Mouse (Mus musculus) neural tube, embryonic 13.5 days (tissue): ENCODE data around the gene Apbb2. TPM values are rescaled to one million over a fixed set of nuclear protein-coding genes. Genes with fewer than 3 reads are reported as not detected.
A peak's percentile ranks its signal among the peaks of the same experiment; 100 is the strongest.
"Not testable (repeated sequence)": the region's sequence is repeated elsewhere in the genome, so short reads cannot be mapped to it uniquely, and the experiment has no call there.

Experiments used
- ATAC-seq: fragments of 200-750 bp; cut with Nextera tagmentation; 2 replicates; pipeline ENCODE4 v1.8.0; 2017; ENCODE audit warnings: low read depth, mild to moderate bottlenecking, moderate TSS enrichment, moderate library complexity
- H3K27ac ChIP-seq: fragments of 300-500 bp; sonication (generic); replicated peaks from 2 replicates; pipeline ENCODE4 v1.5.1; 2015; ENCODE audit warnings: moderate library complexity, mild to moderate bottlenecking, inconsistent platforms
- H3K27me3 ChIP-seq: fragments of 300-500 bp; sonication (generic); 2 replicates; pipeline ENCODE4 v1.6.1; 2015; ENCODE audit warnings: mild to moderate bottlenecking, inconsistent platforms
- H3K36me3 ChIP-seq: fragments of 300-500 bp; sonication (generic); 2 replicates; pipeline ENCODE4 v1.6.1; 2015; ENCODE audit warnings: mild to moderate bottlenecking, inconsistent platforms
- H3K4me1 ChIP-seq: fragments of 300-500 bp; sonication (generic); replicated peaks from 2 replicates; pipeline ENCODE4 v1.6.1; 2015; ENCODE audit warnings: inconsistent platforms
- H3K4me2 ChIP-seq: fragments of 300-500 bp; sonication (generic); 2 replicates; pipeline ENCODE4 v1.6.1; 2015; ENCODE audit warnings: inconsistent platforms, mild to moderate bottlenecking, moderate library complexity
- H3K4me3 ChIP-seq: fragments of 300-500 bp; sonication (generic); 2 replicates; pipeline ENCODE4 v1.5.1; 2015; ENCODE audit warnings: mild to moderate bottlenecking, inconsistent platforms
- H3K9ac ChIP-seq: fragments of 300-500 bp; sonication (generic); 2 replicates; pipeline ENCODE4 v1.6.1; 2015; ENCODE audit warnings: moderate library complexity, mild to moderate bottlenecking, inconsistent platforms
- H3K9me3 ChIP-seq: fragments of 300-500 bp; sonication (generic); 2 replicates; pipeline ENCODE4 v1.6.1; 2016; ENCODE audit warnings: inconsistent platforms
- WGBS: fragments of 180-500 bp; shearing (Covaris S2); methylation state at CpG from one replicate; pipeline ENCODE4 v1.1.7; 2015; 5-methylcytosine and 5-hydroxymethylcytosine counted together
- polyA plus RNA-seq: library from polyadenylated mRNA; unstranded; fragments of >200 nt; fragmentation: Nextera tagmentation; extraction: Ambion mirVana; gene quantifications from 2 replicates; pipeline ENCODE4 v1.2.1, GENCODE M21; 2015

The Apbb2 gene
- polyA plus RNA-seq, 1 experiment from 2014 or later = 108 TPM

DNA sequence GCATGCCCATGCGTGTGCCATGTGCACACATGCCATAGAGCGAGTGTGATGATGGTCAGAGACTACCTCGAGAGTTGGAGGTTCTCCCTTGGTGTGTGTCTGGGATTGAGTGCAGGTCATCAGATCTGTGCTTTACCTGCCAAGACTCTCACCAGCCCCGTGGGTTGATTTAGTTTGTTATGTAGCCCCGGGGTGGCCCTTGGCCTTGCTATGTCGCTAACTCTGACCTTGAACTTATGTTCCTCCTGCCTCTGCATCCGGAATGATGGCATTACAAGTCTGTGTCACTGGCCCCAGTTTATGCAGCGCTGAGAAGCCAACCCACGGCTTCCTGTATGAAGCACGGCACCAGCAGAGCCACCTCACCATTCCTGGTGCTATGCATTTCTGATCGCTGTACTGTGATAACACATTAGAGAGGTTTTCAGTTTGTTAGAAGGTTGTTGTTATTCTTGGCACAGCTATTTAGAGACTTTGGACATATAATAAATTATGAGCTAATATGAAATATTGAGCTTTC lies 324.4 kb downstream of the Apbb2 start:
- 90% methylated on average over 11 of the region's 11 CpGs for WGBS

GRCm38 (mm10) chr5:66280742-66281141 lies 337.8 kb downstream of the Apbb2 start:
- Histone ChIP-seq H3K27ac (no peak overlapping the region), H3K4me2 (no peak overlapping the region), H3K9ac (no peak overlapping the region), H3K4me3 (no peak overlapping the region), H3K27me3 (no peaks in the 10 kb centered on the region), H3K9me3 (no peaks in the 10 kb centered on the region), H3K36me3 (no peaks in the 10 kb centered on the region), H3K4me1 (no peaks in the 10 kb centered on the region)
- WGBS = 77% methylated on average over 6 of the region's 6 CpGs
- no peak for ATAC-seq

More for the DNA sequence above, 324.4 kb downstream of the Apbb2 start:
- ATAC-seq = no peak
- H3K4me3 ChIP-seq = no peak overlapping the region
- H3K27ac ChIP-seq = no peak overlapping the region
- H3K9ac ChIP-seq = no peak overlapping the region
- no peak overlapping the region for H3K4me2 ChIP-seq
- H3K27me3 ChIP-seq = no peaks in the 10 kb centered on the region
- H3K9me3 ChIP-seq = no peaks in the 10 kb centered on the region
- no peaks in the 10 kb centered on the region for H3K4me1 ChIP-seq
- H3K36me3 ChIP-seq = peaks cover 8% of the 10 kb centered on the region

DNA sequence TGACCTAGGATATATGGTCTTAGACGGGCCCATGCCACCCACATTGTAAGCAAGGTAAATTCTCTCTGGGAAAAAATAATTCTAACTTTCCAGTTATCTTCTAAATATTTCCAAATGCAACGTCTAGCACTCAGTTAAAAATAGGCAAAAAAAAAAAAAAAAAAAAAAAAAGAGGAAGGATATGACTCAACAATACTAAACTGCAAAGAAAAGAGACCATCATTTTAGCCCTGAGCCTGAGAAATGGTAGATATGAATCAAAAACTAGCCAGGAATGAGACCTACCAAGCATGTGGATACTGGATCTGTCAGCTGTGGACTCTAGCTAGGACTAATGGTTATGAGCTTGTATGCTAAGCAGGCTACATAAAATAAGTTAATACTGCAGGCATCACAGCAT lies 338.9 kb downstream of the Apbb2 start:
- 80% methylated on average over 2 of the region's 2 CpGs for WGBS
- ATAC-seq = no peak

GRCm38 (mm10) chr5:66274417-66274816 lies 344.2 kb downstream of the Apbb2 start:
- H3K9ac ChIP-seq = no peak overlapping the region
- ATAC-seq = no peak
- H3K27ac ChIP-seq = no peak overlapping the region
- H3K4me3 ChIP-seq = no peak overlapping the region
- no peaks in the 10 kb centered on the region for H3K27me3 ChIP-seq
- H3K4me1 ChIP-seq = no peaks in the 10 kb centered on the region
- no peaks in the 10 kb centered on the region for H3K9me3 ChIP-seq
- no peaks in the 10 kb centered on the region for H3K36me3 ChIP-seq
- no peak overlapping the region for H3K4me2 ChIP-seq
- 53% methylated on average over 3 of the region's 3 CpGs for WGBS

More for the DNA sequence above, 338.9 kb downstream of the Apbb2 start:
- Histone ChIP-seq H3K4me3 (no peak overlapping the region), H3K4me1 (no peaks in the 10 kb centered on the region), H3K36me3 (no peaks in the 10 kb centered on the region), H3K27me3 (no peaks in the 10 kb centered on the region), H3K9me3 (no peaks in the 10 kb centered on the region), H3K4me2 (no peak overlapping the region), H3K27ac (no peak overlapping the region), H3K9ac (no peak overlapping the region)

GRCm38 (mm10) chr5:66271141-66271540 lies 347.4 kb downstream of the Apbb2 start:
- no peak overlapping the region for H3K27ac ChIP-seq
- H3K27me3 ChIP-seq = no peaks in the 10 kb centered on the region
- H3K4me1 ChIP-seq = no peaks in the 10 kb centered on the region
- H3K9ac ChIP-seq = no peak overlapping the region
- WGBS = 34% methylated on average over 2 of the region's 2 CpGs
- H3K4me2 ChIP-seq = no peak overlapping the region
- no peak overlapping the region for H3K4me3 ChIP-seq
- no peaks in the 10 kb centered on the region for H3K36me3 ChIP-seq
- H3K9me3 ChIP-seq = no peaks in the 10 kb centered on the region
- no peak for ATAC-seq

GRCm38 (mm10) chr5:66269616-66270015 lies 349.0 kb downstream of the Apbb2 start:
- Histone ChIP-seq H3K27me3 (no peaks in the 10 kb centered on the region), H3K36me3 (no peaks in the 10 kb centered on the region), H3K9me3 (no peaks in the 10 kb centered on the region), H3K4me1 (no peaks in the 10 kb centered on the region), H3K4me2 (no peak overlapping the region), H3K27ac (no peak overlapping the region), H3K9ac (no peak overlapping the region), H3K4me3 (no peak overlapping the region)
- ATAC-seq = no peak
- 85% methylated on average over 7 of the region's 7 CpGs for WGBS

- Histone ChIP-seq H3K9ac (no peak overlapping the region), H3K36me3 (no peaks in the 10 kb centered on the region), H3K9me3 (no peaks in the 10 kb centered on the region), H3K4me3 (no peak overlapping the region), H3K27me3 (no peaks in the 10 kb centered on the region), H3K4me2 (no peak overlapping the region), H3K27ac (no peak overlapping the region), H3K4me1 (peaks cover 14% of the 10 kb centered on the region)
- no peak for ATAC-seq
- 31% methylated on average over 4 of the region's 4 CpGs for WGBS
Observed at GRCm38 (mm10) chr5:66263398-66263797, 355.2 kb downstream of the Apbb2 start.

DNA sequence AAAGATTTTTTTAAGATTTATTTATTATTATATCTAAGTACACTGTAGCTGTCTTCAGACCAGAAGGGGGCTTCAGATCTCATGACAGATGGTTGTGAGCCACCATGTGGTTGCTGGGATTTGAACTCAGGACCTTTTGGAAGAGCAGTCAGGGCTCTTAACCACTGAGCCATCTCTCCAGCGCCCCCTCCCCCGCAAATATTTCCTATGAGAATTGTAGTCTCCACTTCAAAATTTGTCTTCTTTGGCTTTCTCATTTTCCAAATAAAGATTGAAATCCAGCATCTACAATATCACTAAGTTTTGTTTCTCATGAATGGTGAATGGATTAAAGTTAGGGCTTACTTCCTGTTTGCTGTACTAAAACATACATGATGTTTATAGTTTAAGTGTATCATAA lies 356.1 kb downstream of the Apbb2 start:
- 86% methylated on average over 2 of the region's 2 CpGs for WGBS
- no peak overlapping the region for H3K4me2 ChIP-seq

GRCm38 (mm10) chr5:66259756-66260448 lies 358.7 kb downstream of the Apbb2 start, which contains the start of gene Nsun7:
Nsun7 (plus strand) TSS chr5:66259897.
- H3K4me2 ChIP-seq = peak within 1 kb of the TSS; percentile 88
- H3K9ac ChIP-seq = peak within 1 kb of the TSS; percentile 83
- H3K4me3 ChIP-seq = peak within 1 kb of the TSS; percentile 66
- ATAC-seq = peak; percentile 90
- H3K27ac ChIP-seq = peak within 1 kb of the TSS; percentile 52; the same call in 1 of the 2 replicates
- H3K27me3 ChIP-seq = no peaks in the 10 kb centered on the region
- no peaks in the 10 kb centered on the region for H3K36me3 ChIP-seq
- WGBS = under 1% methylated on average over 44 of the region's 44 CpGs
- no peaks in the 10 kb centered on the region for H3K9me3 ChIP-seq
- H3K4me1 ChIP-seq = peaks cover 14% of the 10 kb centered on the region

More for the DNA sequence above, 356.1 kb downstream of the Apbb2 start:
- Histone ChIP-seq H3K27ac (no peak overlapping the region), H3K9ac (no peak overlapping the region), H3K9me3 (no peaks in the 10 kb centered on the region), H3K36me3 (no peaks in the 10 kb centered on the region), H3K27me3 (no peaks in the 10 kb centered on the region), H3K4me1 (peaks cover 14% of the 10 kb centered on the region), H3K4me3 (no peak overlapping the region)
- ATAC-seq = no peak

DNA sequence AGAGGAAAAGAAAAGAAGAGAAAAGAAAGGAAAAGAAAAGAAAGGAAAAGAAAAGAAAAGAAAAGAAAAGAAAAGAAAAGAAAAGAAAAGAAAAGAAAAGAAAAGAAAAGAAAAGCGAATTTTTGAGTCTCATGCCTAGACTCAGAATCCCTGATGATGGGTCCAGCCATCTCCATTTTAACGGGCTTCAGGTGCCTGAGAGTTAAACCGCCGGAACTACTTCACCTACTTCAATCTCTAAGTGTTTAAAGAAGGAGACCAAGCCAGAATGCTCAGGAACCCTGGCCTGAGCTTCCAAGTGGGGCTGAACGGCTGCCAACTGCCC lies 359.2 kb downstream of the Apbb2 start:
- H3K4me2 ChIP-seq = peak overlapping the region; percentile 88
- 6% methylated on average over 5 of the region's 5 CpGs for WGBS
- peak overlapping the region; percentile 66 for H3K4me3 ChIP-seq
- not testable (repeated sequence) for ATAC-seq, H3K9me3 ChIP-seq, H3K27ac ChIP-seq, H3K36me3 ChIP-seq, H3K27me3 ChIP-seq
- H3K4me1 ChIP-seq = peaks cover 14% of the 10 kb centered on the region
- peak overlapping the region; percentile 83 for H3K9ac ChIP-seq

DNA sequence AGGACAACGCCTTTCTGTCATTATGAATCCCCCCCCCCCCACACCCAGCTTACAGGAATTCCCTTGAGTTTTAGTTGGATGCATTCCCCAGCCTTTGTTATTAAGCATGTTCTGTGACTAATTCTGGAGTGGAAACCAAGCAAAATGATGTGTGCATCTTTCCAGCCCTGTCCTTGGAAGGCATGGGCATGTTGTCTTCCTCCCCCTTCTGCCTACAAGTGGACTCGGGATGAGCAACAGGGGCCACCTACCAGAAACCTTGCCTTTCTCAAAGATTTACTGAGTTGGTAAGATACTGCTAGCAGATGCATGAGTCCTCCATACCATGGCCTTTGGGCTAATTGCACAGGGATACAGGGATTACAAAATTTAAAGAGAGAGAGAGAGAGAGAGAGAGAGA lies 359.6 kb downstream of the Apbb2 start:
- no peak for ATAC-seq
- Histone ChIP-seq H3K36me3 (no peaks in the 10 kb centered on the region), H3K4me3 (no peak overlapping the region), H3K27me3 (no peaks in the 10 kb centered on the region), H3K4me2 (no peak overlapping the region), H3K9ac (no peak overlapping the region), H3K4me1 (peaks cover 14% of the 10 kb centered on the region), H3K9me3 (no peaks in the 10 kb centered on the region), H3K27ac (no peak overlapping the region)
- WGBS = 71% methylated on average over 2 of the region's 2 CpGs

DNA sequence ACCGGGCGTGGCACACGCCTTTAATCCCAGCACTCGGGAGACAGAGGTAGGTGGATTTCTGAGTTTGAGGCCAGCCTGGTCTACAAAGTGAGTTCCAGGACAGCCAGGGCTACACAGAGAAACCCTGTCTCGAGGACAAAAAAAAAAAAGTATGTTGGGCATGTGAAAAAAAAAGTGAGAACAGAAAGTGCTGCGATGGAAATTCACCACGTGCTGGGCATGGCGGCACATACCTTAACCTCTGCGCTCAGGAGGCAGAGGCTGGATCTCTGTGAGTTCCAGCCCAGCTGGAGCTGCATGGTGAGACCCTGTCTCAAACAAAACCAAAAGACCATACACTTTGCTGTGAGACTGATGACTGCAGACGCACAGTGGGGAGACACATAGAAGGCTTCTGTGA lies 363.5 kb downstream of the Apbb2 start:
- peaks cover 12% of the 10 kb centered on the region for H3K4me1 ChIP-seq
- no peak overlapping the region for H3K9ac ChIP-seq
- H3K27me3 ChIP-seq = no peaks in the 10 kb centered on the region
- no peak overlapping the region for H3K4me3 ChIP-seq
- ATAC-seq = no peak
- 89% methylated on average over 10 of the region's 10 CpGs for WGBS
- H3K9me3 ChIP-seq = no peaks in the 10 kb centered on the region
- H3K27ac ChIP-seq = no peak overlapping the region
- H3K4me2 ChIP-seq = no peak overlapping the region
- no peaks in the 10 kb centered on the region for H3K36me3 ChIP-seq

DNA sequence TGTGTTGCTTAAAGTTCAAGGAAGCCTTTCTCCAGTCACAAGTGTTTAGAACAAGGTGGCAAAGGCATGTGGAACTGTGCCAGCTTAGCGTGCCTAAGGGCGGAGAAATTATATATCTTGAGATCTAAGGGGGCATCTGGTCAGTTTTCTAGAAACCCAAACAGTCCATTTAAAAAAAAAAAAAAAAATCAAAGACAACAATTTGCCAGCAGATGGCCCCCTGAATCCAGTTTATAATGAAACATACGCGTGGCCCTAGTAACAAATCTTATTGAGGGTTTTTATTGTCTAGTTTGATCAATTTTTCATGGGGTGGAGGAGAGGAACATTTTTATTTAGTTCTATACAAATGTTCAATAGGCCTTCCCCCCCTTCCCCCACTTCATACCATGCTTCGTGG lies 365.4 kb downstream of the Apbb2 start:
- Histone ChIP-seq H3K36me3 (no peaks in the 10 kb centered on the region), H3K9me3 (no peaks in the 10 kb centered on the region), H3K27ac (no peak overlapping the region), H3K9ac (no peak overlapping the region), H3K4me3 (no peak overlapping the region), H3K4me2 (no peak overlapping the region), H3K27me3 (no peaks in the 10 kb centered on the region), H3K4me1 (no peaks in the 10 kb centered on the region)
- no peak for ATAC-seq
- whole genome bisulfite sequencing = 42% methylated on average over 5 of the region's 5 CpGs
